Mouse (Mus musculus): ENCODE results near the gene Chst11. TPM values are rescaled to one million over a fixed set of nuclear protein-coding genes. Genes with fewer than 3 reads are reported as not detected.
"Not testable (repeated sequence)": the region's sequence is repeated elsewhere in the genome, so short reads cannot be mapped to it uniquely, and the experiment has no call there.

The Chst11 gene
- polyA plus RNA-seq, 1 experiment from 2014 or later, result 4.1 TPM

GRCm38 (mm10) chr10:83111046-83111445, 125.7 kb downstream of the Chst11 start:
- Histone ChIP-seq H3K27ac (ENCODE audit: poor library complexity, severe bottlenecking) (no peak overlapping the region), H3K27me3 (replicated peaks) (no peaks in the 10 kb centered on the region), H3K4me2 (no peak overlapping the region), H3K4me3 (no peak overlapping the region), H3K9me3 (replicated peaks) (no peaks in the 10 kb centered on the region), H3K4me1 (replicated peaks) (peaks cover 55% of the 10 kb centered on the region), H3K9ac (no peak overlapping the region), H3K36me3 (no peaks in the 10 kb centered on the region)
- WGBS, result 79% methylated on average over 6 of the region's 6 CpGs
- ATAC-seq (ENCODE audit: insufficient number of reproducible peaks, low FRiP score), result no peak

- no peak overlapping the region for H3K4me2 ChIP-seq
- H3K27me3 ChIP-seq (replicated peaks), result no peaks in the 10 kb centered on the region
- H3K36me3 ChIP-seq, result no peaks in the 10 kb centered on the region
- H3K4me1 ChIP-seq (replicated peaks), result peaks cover 55% of the 10 kb centered on the region
- H3K27ac ChIP-seq (ENCODE audit: poor library complexity, severe bottlenecking), result no peak overlapping the region
- no peak overlapping the region for H3K9ac ChIP-seq
- H3K9me3 ChIP-seq (replicated peaks), result no peaks in the 10 kb centered on the region
- WGBS, result 75% methylated on average over 4 of the region's 4 CpGs
- H3K4me3 ChIP-seq, result no peak overlapping the region
- ATAC-seq (ENCODE audit: insufficient number of reproducible peaks, low FRiP score), result no peak
Measured at GRCm38 (mm10) chr10:83112345-83112744, 127.0 kb downstream of the Chst11 start.

- no peak overlapping the region for H3K27ac ChIP-seq (ENCODE audit: poor library complexity, severe bottlenecking)
- H3K4me1 ChIP-seq (replicated peaks), result peaks cover 59% of the 10 kb centered on the region
- 80% methylated on average over 5 of the region's 5 CpGs for whole genome bisulfite sequencing
Measured at GRCm38 (mm10) chr10:83114564-83114963, 129.3 kb downstream of the Chst11 start.

GRCm38 (mm10) chr10:83116889-83117288, 131.6 kb downstream of the Chst11 start:
- peaks cover 64% of the 10 kb centered on the region for H3K4me1 ChIP-seq (replicated peaks)

More at GRCm38 (mm10) chr10:83114564-83114963, 129.3 kb downstream of the Chst11 start:
- Histone ChIP-seq H3K4me3 (no peak overlapping the region), H3K9ac (no peak overlapping the region), H3K27me3 (replicated peaks) (no peaks in the 10 kb centered on the region), H3K4me2 (no peak overlapping the region), H3K9me3 (replicated peaks) (no peaks in the 10 kb centered on the region), H3K36me3 (no peaks in the 10 kb centered on the region)
- no peak for ATAC-seq (ENCODE audit: insufficient number of reproducible peaks, low FRiP score)

GRCm38 (mm10) chr10:83117851-83118250, 132.6 kb downstream of the Chst11 start:
- peaks cover 58% of the 10 kb centered on the region for H3K4me1 ChIP-seq (replicated peaks)

More at GRCm38 (mm10) chr10:83116889-83117288, 131.6 kb downstream of the Chst11 start:
- Histone ChIP-seq H3K36me3 (no peaks in the 10 kb centered on the region), H3K4me2 (peak overlapping the region; percentile 32), H3K9me3 (replicated peaks) (no peaks in the 10 kb centered on the region), H3K9ac (0 out of 2 replicates have a peak overlapping the region, but pooled peaks have one; percentile 27), H3K27me3 (replicated peaks) (no peaks in the 10 kb centered on the region), H3K27ac (ENCODE audit: poor library complexity, severe bottlenecking) (peak overlapping the region; percentile 33), H3K4me3 (no peak overlapping the region)
- ATAC-seq (ENCODE audit: insufficient number of reproducible peaks, low FRiP score), result 0 out of 2 replicates have a peak, but pooled peaks have one; percentile 19
- 7% methylated on average over 11 of the region's 11 CpGs for WGBS

GRCm38 (mm10) chr10:83118613-83119012, 133.3 kb downstream of the Chst11 start:
- WGBS, result 52% methylated on average over 3 of the region's 3 CpGs
- no peak overlapping the region for H3K27ac ChIP-seq (ENCODE audit: poor library complexity, severe bottlenecking)
- H3K4me1 ChIP-seq (replicated peaks), result peaks cover 53% of the 10 kb centered on the region
- H3K9me3 ChIP-seq (replicated peaks), result no peaks in the 10 kb centered on the region
- H3K9ac ChIP-seq, result no peak overlapping the region
- no peak overlapping the region for H3K4me3 ChIP-seq
- no peaks in the 10 kb centered on the region for H3K27me3 ChIP-seq (replicated peaks)
- no peaks in the 10 kb centered on the region for H3K36me3 ChIP-seq
- ATAC-seq (ENCODE audit: insufficient number of reproducible peaks, low FRiP score), result no peak
- H3K4me2 ChIP-seq, result no peak overlapping the region

More at GRCm38 (mm10) chr10:83117851-83118250, 132.6 kb downstream of the Chst11 start:
- Histone ChIP-seq H3K27me3 (replicated peaks) (no peaks in the 10 kb centered on the region), H3K4me2 (no peak overlapping the region), H3K27ac (ENCODE audit: poor library complexity, severe bottlenecking) (no peak overlapping the region), H3K9me3 (replicated peaks) (no peaks in the 10 kb centered on the region), H3K36me3 (no peaks in the 10 kb centered on the region), H3K4me3 (no peak overlapping the region), H3K9ac (no peak overlapping the region)
- no peak for ATAC-seq (ENCODE audit: insufficient number of reproducible peaks, low FRiP score)
- WGBS, result 90% methylated on average over 6 of the region's 6 CpGs

GRCm38 (mm10) chr10:83119016-83119415, 133.7 kb downstream of the Chst11 start:
- WGBS, result 70% methylated on average over 10 of the region's 10 CpGs
- ATAC-seq (ENCODE audit: insufficient number of reproducible peaks, low FRiP score), result 0 out of 2 replicates have a peak, but pooled peaks have one; percentile 12
- Histone ChIP-seq H3K4me3 (no peak overlapping the region), H3K4me2 (no peak overlapping the region), H3K36me3 (no peaks in the 10 kb centered on the region), H3K9me3 (replicated peaks) (no peaks in the 10 kb centered on the region), H3K27me3 (replicated peaks) (no peaks in the 10 kb centered on the region), H3K9ac (no peak overlapping the region), H3K27ac (ENCODE audit: poor library complexity, severe bottlenecking) (no peak overlapping the region), H3K4me1 (replicated peaks) (peaks cover 53% of the 10 kb centered on the region)

- peaks cover 53% of the 10 kb centered on the region for H3K4me1 ChIP-seq (replicated peaks)
- H3K36me3 ChIP-seq; H3K9ac ChIP-seq; H3K4me3 ChIP-seq; H3K27me3 ChIP-seq (replicated peaks); H3K9me3 ChIP-seq (replicated peaks); H3K4me2 ChIP-seq; ATAC-seq (ENCODE audit: insufficient number of reproducible peaks, low FRiP score); H3K27ac ChIP-seq (ENCODE audit: poor library complexity, severe bottlenecking): not testable (repeated sequence)
- 88% methylated on average over 8 of the region's 8 CpGs for WGBS
Measured at GRCm38 (mm10) chr10:83119461-83119860, 134.2 kb downstream of the Chst11 start.

- Histone ChIP-seq H3K36me3 (no peaks in the 10 kb centered on the region), H3K4me2 (no peak overlapping the region), H3K9me3 (replicated peaks) (no peaks in the 10 kb centered on the region), H3K27me3 (replicated peaks) (no peaks in the 10 kb centered on the region), H3K9ac (no peak overlapping the region), H3K4me1 (replicated peaks) (peaks cover 49% of the 10 kb centered on the region), H3K27ac (ENCODE audit: poor library complexity, severe bottlenecking) (no peak overlapping the region), H3K4me3 (no peak overlapping the region)
- 50% methylated on average over 9 of the region's 9 CpGs for whole genome bisulfite sequencing
- ATAC-seq (ENCODE audit: insufficient number of reproducible peaks, low FRiP score), result no peak
Measured at GRCm38 (mm10) chr10:83119909-83120308, 134.6 kb downstream of the Chst11 start.

GRCm38 (mm10) chr10:83120938-83121337, 135.6 kb downstream of the Chst11 start:
- ATAC-seq (ENCODE audit: insufficient number of reproducible peaks, low FRiP score), result no peak
- Histone ChIP-seq H3K9ac (no peak overlapping the region), H3K9me3 (replicated peaks) (no peaks in the 10 kb centered on the region), H3K4me2 (no peak overlapping the region), H3K36me3 (no peaks in the 10 kb centered on the region), H3K4me3 (no peak overlapping the region), H3K4me1 (replicated peaks) (peaks cover 40% of the 10 kb centered on the region), H3K27ac (ENCODE audit: poor library complexity, severe bottlenecking) (no peak overlapping the region), H3K27me3 (replicated peaks) (no peaks in the 10 kb centered on the region)
- WGBS, result 69% methylated on average over 4 of the region's 4 CpGs

- H3K27me3 ChIP-seq (replicated peaks), result no peaks in the 10 kb centered on the region
- no peaks in the 10 kb centered on the region for H3K36me3 ChIP-seq
- no peak for ATAC-seq (ENCODE audit: insufficient number of reproducible peaks, low FRiP score)
- 90% methylated on average over 3 of the region's 3 CpGs for WGBS
- H3K9ac ChIP-seq, result no peak overlapping the region
- H3K27ac ChIP-seq (ENCODE audit: poor library complexity, severe bottlenecking), result no peak overlapping the region
- peaks cover 20% of the 10 kb centered on the region for H3K4me1 ChIP-seq (replicated peaks)
- H3K9me3 ChIP-seq (replicated peaks), result no peaks in the 10 kb centered on the region
- H3K4me2 ChIP-seq, result no peak overlapping the region
- no peak overlapping the region for H3K4me3 ChIP-seq
Measured at GRCm38 (mm10) chr10:83124560-83124959, 139.3 kb downstream of the Chst11 start.

GRCm38 (mm10) chr10:83126447-83126846, 141.1 kb downstream of the Chst11 start:
- WGBS, result 59% methylated on average over 9 of the region's 9 CpGs
- Histone ChIP-seq H3K4me2 (no peak overlapping the region), H3K9ac (no peak overlapping the region), H3K27ac (ENCODE audit: poor library complexity, severe bottlenecking) (no peak overlapping the region), H3K4me1 (replicated peaks) (peaks cover 22% of the 10 kb centered on the region), H3K27me3 (replicated peaks) (no peaks in the 10 kb centered on the region), H3K36me3 (no peaks in the 10 kb centered on the region), H3K9me3 (replicated peaks) (no peaks in the 10 kb centered on the region), H3K4me3 (no peak overlapping the region)
- ATAC-seq (ENCODE audit: insufficient number of reproducible peaks, low FRiP score), result no peak
